Mouse (Mus musculus) kidney, postnatal 14 days (tissue): Measurements from ENCODE around the gene Orm3.

ENCODE experiments used
- DNase-seq: peaks from one replicate; pipeline ENCODE4 v3.0.0; 2022; ENCODE audit warnings: mixed read lengths

The Orm3 gene

DNA sequence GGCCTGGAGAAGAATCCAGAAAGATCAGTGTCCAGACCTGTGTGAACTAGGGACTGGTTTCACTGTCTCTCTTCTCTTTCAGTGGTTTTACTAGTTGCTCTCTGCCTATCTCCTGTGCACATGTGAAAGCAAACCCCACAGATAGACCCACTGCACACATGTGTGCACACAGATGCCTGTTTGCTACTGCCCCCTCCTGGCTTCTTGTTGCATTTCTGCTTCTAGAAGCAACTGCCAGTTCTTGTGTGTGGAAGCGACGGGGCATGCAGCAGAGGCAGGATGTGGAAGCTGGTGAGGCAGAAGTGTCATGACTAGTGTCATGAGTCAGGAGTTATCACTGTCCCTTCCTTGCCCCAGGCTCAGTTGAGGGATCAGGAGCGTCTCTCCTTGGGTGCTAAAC, 15.9 kb downstream of the Orm3 start:
- DNase-seq, result no peak

DNA sequence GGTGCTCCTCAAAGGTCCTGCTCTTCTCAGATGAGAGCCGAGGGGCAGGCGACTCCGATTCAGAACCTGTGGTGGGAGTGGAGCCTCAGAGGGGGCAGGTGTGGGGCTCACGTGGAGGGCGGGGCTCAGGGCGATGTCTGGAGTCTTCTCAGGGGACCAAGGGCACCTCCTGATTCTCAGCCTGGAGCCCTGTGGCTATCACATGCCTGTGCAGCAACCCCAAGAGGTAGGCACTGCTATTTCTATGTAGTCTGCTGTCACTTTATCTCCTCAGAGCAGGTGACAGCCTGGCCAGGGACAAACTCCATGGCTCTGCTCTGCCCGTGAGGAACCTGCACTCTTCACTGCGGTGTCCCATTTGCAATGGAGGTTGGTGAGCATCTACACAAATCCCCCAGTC, 17.4 kb downstream of the Orm3 start:
- DNase-seq, result no peak

DNA sequence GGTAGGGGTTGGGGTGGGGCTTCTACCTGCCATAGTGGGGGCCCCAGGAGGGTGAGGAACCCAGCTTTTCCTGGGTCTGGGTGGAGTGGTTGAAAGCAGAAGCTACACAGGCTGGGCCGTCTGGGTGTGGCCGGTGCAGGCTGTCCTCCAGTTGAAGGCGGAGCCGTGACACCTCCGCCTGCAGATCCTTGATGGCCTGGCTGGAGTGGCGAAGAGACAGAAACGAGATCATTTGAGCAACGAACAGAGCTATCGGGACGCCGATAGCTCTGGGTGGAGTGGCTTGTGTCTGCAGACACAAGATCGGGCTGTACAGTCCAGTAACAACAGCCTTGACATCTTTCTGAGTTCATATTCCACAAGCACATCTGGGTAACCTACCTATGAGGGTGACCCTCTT, 18.4 kb downstream of the Orm3 start:
- DNase-seq, result no peak

DNA sequence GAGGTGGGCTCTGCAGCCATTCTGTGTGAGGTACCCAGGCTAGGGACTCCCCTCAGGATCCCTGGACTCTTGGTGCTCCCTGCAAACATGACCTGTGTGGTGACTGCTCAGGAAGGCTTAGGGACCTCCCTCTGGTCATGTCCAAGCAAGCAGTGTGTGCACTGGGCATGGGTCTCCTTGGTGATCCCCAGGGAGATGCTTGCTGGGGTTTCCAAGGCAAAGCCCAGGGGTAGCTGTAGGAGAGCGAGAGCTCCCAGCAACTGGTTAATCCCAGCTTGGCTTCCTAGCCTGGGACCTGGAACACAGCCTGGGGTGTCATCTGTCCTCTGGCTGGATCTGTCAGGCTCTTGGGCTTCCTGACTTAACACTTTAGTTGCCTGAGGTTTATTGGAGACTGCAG, 19.4 kb downstream of the Orm3 start:
- DNase-seq, result no peak

DNA sequence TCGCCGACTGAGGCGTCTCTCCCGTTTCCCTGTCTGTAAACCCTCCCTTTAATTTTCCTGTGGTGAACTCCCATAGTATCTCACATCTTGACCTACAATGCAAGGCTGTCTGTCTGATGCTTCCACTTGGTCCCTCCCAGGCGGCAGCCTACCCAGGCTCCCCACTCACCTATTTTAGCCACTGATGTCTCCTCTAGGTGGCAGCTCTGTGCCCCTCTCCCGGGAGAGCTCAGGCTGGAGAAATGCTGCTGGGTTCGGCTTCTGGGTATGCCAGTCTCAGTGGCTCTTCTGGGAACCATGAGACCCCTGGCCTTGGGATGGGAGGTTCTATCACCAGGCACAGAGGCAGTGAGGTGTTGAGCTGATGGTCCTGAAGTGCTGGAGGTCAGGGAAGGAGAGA, 21.5 kb downstream of the Orm3 start:
- DNase-seq, result no peak

DNA sequence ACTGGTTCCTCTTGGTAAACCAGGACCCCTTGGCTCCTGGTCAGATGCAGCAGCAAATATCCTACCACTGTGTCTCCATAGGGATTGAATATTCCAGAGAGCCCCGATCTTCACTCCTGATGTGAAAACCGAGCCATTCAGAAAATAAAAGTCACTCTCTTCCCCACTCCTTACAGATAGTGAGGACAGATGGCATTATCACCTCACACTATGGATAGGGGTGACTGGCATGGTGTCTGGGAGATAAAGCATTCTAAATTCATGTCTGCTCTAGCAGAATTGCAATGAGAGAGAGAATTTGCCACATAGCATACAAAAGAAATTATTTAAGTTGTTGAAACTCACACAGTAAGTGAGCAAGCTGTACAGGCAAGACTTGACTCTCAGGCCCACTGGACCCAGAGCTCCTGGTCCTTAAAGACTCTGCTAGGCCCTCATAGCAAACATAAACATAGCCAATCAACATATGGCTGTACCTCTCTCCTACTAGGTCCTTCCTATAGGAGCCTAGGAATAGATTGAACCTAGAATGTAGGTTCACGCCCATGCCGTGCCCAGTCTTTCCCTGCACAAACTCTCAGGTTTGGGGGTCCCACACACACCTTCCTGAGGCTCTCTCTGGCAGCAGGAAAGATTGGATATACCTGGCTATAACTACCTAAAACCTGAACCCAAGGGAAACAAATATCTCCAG, 26.9 kb downstream of the Orm3 start:
- DNase-seq, result no peak

DNA sequence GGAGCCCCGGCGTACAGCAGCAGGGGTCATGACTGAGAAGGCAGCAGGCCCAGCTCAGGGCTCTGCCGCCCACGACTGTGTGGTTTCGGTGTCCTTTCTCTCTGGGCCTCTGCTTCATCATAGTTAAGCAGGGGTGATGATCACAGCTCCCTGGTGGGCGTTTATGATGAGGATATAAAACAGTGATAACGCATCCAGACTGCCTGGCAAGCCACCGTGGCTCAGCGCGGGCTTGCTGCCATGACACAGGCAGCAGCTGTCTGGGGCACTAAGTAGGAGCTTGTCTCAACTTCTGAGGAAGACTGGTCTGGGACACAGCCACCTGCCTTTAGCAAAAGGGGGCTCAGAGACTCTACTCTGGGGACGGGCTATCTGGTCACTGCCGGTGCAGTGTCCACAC, 27.5 kb downstream of the Orm3 start:
- no peak for DNase-seq

DNA sequence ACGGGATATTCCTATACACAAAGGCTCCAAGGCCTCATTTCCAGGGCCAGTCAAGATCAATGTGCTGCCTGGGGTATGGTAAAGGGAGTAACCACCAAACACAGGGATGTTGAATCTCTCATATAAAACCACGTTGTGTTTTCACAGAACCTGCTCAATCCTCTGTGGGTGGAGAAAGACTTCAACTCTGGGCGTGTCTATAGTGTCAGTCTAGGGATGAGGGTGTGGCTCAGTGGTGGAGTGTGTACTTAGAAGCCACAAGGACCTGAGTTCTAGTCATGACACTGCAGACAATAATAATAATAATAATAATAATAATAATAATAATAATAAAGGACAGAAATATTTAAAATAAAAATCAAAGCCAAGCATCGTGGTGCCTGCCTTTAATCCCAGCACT, 28.3 kb downstream of the Orm3 start:
- DNase-seq, result no peak

DNA sequence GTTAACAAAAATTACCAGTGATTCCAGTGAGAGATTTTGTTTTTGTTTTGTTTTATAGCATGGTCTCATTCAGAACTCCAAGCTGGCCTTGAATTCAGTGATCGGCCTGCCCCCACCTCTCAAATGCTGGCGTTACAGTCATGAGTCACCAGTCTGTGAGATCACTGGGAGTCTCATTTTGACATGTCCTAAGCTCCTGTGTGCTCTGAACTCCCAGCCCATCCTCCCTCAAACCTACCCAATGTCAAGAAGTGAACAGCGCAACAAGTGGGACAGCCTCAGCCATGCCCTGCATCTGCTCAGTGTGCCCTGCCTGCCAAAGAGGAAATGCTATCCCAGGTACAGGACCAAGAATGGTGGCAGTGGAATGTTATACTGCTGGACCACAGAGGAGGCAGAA, 29.3 kb downstream of the Orm3 start:
- DNase-seq, result no peak

DNA sequence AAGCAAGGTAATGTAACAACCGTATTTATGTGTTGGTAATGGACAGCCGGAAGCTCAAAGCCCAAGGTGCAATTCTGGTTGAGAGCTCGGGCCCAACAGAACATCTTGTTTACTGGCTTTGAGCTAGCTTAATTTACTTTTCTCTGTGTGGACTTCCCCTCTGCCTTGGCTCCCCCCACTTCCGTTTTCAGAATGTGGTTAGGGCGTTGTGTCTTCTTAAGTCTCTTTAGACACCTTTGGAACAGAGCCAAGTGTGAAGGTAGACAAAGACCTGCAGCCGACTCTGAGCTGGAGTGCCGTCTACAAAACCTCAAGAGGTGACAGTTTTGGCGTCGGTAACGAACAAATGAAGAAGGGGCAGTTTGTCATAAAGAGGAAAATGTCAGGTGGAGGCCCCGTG, 29.8 kb downstream of the Orm3 start:
- DNase-seq, result no peak

DNA sequence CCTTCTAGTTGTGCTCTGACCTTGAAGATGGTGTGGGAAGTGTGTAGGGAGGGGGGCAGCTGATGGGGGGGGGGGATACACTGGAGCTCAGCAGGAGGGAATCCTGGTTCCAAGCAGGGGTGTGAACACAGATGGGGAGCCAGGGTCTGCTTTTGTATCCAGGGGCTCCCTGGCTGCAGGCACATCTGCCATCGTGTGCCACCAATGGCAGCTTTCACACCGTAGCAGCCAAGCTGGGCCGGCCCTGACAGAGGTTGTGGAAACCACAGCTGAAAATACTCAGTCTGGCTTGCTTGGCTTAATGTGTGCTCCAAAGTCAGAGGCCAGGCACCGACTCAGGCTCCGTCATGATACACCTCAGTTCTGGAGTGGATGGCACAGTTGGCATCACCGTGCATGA, 32.1 kb downstream of the Orm3 start:
- DNase-seq, result no peak

DNA sequence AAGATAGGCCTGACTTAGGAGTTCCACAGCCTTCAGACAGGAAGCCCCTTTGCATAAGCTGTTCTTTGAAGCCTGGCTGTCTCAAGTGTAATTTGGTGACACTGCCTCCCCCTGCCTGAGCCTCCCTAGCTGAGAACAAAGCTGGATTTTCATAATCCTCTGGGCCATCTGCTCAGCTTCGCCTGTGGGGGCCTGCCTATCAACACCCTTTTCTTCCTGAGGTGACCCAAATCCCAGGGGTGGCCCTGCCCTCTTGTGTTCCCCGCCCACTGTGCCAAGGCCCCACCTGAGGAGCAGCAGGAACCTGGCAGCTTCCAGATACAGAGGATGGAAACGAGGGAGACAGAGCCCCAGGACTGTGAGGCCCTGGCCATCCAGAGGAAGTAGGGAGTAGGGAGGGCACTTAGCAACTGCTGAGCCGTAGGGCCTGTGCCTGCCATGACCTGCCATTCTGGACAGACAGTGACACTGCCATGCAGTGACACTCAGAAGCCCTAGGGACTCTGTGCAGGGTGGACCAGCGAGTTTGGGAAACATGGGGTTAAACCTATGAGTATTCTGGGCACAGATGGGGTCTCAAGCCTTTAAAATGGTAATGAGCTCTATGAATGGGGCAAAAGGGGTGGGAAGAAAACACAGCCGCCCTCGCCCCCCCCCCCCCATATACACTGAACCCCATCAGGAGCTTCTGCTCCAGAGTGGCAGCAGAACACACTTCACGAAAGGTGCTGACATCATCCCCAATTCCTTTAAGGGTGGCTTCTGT, 33.3 kb downstream of the Orm3 start:
- DNase-seq, result no peak

DNA sequence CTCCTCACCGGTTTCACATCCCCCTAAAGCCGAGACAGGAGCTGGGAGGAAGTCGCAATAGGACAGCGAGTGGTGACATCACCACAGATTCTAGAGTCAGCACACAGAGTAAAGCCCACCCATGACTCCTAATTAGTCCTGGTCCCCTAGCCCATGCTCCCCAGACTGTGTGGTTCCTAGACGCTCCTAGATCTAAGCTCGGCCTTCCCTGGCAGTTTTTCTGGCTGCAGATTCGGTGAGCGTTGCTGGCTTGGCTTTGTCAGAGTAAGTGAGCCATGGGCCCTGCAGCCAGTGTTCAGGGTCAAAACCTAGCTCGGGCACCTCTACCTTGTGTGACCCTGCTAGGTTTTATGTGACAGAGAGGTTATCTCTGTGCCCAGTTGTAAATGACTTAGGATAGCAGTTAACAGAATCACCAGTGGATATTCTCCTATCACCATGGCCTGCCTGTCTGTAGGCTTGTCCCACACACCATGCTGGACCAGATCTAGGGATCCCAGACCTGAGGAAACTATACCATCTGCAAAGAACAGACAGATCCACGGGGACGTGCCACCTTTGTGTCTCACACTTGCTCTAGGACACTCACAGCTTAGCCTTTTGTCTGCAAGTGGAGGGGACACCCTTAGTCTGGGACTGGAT, 34.0 kb downstream of the Orm3 start:
- DNase-seq, result no peak

DNA sequence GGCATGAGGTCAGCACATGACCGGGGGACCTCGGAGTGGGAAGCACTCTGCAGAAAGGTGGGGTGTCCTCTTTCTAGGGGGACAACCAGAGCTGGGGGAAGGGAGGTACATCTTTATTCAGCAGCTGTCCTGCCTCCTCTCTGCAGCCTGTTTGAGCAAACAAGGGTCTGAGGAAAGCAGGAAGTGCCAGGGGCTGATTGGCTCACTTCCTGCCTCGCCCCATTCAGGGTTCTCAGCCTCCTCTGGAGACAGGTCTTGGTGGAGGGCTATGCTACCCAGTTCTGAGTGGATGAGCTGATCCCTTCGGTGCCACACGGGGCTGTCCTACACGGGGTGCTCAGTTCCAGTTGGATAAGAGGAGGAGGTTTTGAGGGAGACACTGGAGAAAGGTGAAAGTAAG, 35.4 kb downstream of the Orm3 start:
- no peak for DNase-seq

DNA sequence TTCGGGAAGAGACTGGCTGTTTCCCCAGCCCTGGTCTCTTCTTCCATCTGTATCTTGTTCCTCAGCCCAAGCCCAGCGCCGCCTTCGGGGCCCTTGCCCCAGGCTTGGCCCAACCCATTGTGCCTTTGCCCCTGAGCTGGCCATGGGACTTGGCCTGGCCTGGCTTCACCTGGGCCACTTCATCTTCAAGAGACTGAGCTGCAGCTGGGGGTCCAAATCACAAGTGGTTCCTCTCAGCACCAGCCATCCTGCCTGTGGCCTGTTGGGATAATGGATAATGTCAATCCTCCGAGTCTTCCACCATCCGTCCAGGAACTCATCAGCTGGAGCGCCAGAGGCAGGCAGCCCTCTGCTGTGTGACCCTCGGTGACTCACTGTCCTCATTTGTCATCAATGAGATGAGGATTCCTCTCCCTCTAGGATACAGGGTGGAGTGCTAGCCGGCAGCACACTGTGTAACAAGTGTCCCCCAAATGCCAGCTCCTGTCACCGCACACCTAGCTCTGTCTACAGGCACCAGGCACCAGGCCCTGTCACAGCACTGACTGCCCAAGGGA, 42.1 kb downstream of the Orm3 start:
- DNase-seq, result no peak

DNA sequence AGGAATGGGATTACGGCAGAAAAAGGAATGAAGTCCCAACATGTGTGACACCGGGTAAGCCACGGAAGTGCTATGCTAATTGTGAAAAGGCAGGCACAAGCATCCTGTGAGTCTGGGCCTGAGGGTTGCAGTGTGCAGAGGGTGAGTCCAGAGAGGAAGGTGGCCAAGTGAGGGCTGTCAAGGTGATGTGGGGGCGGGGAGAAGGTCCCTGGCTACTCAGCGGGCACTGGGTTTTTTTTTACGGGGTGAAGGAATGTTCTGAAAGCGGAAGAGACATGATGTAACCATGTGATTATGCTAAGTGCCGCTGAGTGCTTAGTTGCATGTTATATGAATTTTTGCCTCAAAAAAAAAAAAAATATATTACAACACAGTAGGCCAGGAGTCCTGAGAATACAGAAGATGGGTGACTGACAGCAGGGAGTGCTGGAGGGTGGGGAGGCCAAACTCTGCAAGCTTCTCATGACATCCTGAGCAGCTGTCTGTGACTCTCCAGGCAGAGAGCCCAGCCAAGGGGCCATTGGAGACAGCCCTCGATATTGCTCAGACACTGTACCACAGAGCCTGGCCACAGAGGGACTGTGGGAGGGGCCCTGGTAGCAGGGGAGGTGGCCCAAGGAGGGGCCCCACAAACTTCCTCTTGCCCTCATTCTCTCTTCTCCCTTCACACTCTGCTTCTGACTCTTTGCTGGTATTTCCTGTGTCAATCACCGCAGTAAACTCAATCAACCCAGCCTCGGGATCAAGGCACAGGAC, 43.1 kb downstream of the Orm3 start:
- peak; percentile 28 for DNase-seq

DNA sequence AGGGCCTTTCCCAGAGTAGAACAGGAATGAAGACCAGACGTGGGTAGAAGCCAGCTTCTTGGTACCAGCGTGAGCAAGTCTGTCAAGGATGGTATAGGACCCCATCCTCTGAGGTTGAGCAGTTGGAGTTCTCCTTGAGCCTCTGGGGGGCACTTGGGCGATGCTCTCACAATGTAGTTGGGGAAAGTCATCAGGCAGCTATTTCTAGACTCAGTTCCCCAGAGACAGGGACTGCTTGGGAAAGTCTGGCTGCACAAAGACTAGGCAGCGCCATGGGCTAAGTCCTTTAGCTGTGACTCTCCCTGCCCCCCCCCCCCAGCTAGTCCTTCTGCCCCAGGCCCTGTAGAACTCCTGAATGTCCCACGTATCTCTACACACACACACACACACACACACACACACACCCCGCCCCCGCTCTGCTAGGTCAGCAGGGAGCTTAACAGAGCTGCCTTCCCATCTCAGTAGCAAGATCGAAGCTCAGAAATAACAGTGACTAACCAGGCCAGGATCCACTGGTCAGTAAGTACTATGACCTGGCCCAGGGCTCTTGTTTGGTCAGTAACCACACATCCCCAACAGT, 43.8 kb downstream of the Orm3 start:
- DNase-seq, result no peak

DNA sequence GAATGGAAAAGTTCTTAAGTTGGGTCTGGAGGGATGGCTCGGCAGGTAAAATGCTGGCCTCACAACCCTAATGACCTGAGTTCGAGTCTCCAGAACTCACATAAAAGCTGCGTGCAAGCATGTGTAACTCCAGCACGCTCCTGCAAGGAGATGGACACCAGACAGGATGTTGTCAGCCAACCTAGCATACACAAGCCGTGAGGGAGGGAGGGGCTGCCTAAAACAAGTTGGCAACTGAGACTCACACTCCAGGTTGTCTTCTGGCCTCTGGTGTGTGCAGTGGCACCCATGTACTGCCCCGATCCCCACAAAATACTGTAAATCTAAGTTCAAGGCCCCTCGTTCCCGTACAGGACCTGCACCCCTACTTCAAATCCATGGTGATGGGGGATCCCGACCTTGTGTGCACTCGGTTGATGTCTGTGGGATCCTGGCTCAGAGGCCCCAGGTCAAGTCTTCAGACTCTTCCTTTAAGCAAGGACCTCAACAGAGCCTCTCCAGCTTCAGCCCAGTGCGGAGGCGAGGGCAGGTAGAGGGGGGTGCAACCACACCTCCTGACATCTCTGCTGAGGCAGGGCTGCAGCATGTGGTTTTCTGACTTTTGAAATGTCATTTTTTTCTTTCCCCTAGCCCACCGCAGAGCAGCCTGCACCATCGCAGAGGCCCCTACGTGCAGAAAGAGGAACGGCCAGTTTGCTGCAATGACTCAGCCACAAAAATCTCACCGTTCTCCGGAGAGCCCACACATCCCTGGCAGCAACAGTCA, 44.8 kb downstream of the Orm3 start:
- DNase-seq, result no peak

DNA sequence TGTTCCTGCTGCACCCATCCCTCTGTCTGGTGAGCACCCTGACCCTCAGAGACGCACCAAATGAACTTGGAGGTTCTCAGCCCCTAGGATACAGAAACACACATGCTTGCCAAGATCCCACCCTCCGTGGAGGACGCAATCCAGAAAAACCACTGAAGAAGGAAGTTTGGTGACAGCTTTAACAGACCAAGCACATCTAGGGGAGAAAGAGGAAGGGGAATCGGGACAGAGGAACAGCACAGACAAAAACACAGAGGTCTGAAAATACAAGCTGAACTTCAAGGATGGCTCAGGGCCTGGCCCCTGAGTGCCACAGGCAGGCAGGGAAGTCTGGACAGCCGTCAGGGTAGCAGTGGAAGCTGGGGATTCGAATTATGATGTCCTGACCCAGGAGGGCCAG, 45.7 kb downstream of the Orm3 start:
- no peak for DNase-seq

DNA sequence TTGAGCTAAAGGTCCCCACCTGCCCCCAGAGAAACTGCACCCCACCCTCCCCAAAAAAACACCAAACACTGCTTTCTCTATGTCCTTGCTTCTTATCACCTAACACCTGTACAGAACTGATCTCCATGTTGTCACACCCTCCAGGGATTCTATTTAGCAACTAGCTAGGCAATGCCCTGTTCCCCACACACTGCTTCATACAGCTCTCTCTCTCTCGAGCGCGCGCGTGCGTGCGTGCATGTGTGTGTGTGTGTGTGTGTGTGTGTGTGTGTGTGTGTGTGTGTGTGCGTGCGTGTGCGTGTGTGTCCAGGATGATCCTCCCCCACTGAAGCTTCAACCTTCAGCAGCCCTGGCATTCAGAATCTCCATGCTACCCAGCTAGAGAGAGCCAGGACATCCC, 46.1 kb downstream of the Orm3 start:
- DNase-seq, result no peak

DNA sequence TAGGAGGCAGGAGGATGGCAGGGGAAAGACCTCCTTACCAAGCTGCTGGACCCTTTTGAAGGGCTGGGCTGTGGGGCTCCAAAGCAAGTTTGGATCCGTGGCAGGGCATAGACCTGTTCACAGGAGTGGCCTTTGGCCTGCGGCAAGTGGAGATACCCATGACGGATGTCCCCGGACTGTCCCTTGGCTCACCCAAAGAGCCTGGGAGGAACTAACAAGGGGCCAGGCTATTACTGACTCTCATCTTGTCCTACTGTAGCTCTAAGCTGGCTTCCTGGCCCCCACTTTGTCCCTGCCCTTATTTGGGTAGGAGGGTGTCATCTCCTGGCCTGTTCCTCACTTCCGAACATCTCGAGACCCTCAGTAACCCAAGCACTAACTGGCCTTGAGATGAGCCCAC, 46.6 kb downstream of the Orm3 start:
- no peak for DNase-seq
